Mouse (Mus musculus) lung, postnatal 25 days (tissue): ENCODE data around the gene Wdr25.

ENCODE experiments used
- DNase-seq: peaks from one replicate; pipeline ENCODE4 v3.0.0; 2022; ENCODE audit warnings: low spot score

Gene Wdr25

DNA sequence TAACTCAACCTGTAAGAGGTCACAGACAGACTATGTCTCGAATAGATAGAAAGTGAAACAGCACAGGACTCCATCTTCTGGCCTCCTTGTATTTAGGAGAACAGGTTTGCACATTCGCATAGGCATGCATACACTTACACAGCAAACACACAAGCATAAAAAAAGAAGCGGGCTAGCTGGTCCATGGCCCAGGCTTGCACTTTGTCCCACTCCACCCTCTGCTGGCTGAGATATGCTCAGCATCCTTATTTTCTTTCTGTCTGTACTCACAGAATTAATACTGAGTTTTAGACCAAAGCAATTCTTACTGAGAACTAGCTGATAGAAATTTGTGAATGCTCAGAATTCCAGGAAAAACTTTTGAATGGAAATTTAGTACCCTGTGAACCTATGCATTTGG is 2.6 kb downstream of the Wdr25 start:
- peak; percentile 48 for DNase-seq

DNA sequence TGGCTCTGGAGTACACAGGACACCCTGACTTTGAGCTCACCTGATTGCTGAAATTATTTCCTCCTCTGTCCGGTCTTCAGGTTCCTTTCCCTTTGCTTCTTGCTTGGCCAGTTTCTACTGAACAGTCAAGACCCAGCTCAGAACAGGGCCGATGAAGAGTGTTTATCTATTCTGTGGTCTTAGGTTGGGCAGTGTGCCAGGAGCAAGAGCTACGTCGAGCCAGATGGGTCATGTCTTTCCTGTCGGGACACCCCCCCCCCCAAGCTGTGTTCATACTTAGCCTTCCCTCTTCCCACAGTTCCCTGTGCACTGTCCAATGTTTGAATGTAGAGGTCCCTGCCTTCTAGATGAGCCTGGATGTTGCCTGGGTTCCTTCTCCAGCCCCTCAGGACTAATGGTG is 7.9 kb downstream of the Wdr25 start:
- DNase-seq, result no peak

DNA sequence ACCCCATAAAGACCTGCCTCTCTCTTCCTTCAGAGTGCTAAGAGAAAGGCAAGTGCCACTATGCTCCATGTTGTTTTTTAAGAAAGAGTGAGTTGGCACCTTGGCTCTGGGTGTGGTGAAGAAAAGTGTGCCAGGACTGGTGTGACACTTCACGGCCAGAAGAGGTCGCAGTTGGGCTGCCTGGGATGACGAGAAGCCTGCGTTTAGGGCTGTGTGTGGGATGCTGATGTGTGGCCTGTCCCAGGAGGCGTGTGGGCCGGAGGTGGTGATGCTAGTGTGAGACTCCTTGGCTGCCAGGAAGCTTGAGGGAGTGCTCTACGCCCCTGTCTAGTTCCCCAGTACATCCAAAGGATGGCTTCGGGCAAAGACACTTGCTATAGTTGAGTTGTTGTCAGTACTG is 9.5 kb downstream of the Wdr25 start:
- DNase-seq, result peak; percentile 31

DNA sequence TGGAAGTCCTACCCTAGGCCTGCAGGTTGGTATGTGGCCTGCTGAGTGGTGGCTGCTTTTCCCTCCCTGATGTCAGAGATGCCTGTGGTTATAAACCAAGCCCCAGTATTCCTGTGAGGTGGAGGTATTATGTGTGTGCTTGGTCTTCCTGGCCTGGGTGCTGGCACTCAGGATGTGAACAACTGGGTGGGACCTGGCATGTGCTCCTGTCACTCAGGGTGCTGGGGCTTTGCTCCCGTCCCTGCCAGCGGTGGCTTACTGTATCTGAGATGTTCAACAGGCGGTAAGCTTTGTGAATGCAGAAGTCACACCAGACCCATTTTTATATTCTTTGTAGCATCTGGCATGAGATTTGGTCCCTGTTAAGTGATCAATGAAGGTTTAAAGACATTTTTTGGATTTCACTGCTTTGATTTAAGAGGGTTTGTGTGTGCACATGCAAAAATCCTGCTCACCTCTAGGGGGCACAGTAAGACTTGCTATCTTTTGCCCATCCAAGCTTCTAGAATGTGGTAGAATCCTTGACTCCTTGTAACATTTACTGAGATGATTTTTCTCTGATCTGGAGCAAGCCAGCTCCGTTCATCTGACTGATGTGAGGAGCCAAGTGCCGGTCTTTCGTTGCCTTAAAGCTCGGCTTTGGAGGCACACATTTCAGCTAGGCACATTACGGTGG is 10.3 kb downstream of the Wdr25 start:
- DNase-seq, result peak; percentile 42

DNA sequence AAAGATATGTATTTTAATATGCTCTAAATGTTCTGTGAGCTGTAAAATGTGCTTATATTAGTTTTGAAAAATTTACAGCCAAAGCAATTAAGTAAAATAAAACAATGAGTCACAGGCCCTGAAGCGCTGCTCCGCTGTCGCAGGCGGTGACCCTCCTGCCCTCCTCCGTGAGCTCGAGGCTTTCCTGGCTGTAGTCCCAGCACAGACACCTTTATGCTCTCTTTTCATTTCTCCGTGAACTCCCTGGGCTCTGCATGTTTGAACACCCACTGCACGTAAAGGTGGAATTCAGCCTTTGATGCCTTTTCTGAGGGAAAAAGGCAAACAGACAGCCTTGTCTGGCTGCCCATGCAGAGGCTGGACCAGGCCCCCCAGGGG is 10.8 kb downstream of the Wdr25 start:
- DNase-seq, result no peak

DNA sequence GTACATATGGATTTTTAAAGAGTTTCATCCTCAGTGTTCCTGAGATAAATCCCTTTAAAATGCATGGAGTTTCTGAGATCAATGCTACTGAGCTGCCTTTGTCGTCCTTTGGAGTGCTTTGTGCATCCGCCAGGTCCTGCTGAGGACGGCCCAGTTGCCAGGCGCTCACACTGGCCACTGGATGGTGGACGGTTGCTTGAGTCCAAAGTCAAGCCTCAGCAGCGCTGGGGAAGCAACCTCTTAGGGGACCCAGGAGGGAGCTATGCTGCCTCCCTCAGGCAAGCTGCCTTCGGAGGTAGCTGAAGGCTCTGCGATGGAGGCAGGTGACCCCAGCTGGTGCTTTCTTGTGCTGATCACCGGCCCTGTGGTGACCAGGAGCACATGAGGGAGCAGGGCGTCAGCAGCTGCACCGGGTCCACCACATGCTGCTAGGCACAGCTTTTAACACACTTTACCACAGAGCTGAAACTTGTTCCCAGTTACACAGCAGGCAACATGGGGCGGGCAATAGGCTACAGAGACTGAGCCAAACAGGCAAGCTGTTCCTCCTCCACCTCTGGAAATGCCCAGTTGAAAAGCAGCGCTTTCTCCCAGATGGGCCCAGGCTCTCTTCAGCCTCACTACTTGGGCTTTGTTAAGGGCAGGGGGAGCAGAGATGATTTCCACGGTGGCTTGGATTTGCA is 12.3 kb downstream of the Wdr25 start:
- DNase-seq, result no peak

DNA sequence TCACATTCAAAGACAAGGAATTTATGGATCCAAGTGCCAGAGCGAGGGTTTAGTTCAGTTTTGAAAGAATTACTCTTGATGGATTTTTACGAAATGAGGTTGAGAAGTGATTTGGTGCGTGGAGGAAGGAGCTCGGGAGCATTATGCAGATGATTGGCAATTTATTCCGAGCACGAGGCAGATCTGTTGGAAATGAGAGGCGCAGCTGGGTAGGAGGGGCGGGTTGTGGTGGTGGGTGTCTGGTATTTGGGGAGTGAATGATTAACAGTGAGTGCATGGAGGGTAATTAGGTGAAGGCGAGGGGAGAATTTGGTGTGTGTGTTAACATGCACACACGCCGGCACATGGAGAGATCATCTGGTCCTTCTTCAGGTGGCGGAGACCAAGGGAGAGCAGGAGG is 13.0 kb downstream of the Wdr25 start:
- no peak for DNase-seq

DNA sequence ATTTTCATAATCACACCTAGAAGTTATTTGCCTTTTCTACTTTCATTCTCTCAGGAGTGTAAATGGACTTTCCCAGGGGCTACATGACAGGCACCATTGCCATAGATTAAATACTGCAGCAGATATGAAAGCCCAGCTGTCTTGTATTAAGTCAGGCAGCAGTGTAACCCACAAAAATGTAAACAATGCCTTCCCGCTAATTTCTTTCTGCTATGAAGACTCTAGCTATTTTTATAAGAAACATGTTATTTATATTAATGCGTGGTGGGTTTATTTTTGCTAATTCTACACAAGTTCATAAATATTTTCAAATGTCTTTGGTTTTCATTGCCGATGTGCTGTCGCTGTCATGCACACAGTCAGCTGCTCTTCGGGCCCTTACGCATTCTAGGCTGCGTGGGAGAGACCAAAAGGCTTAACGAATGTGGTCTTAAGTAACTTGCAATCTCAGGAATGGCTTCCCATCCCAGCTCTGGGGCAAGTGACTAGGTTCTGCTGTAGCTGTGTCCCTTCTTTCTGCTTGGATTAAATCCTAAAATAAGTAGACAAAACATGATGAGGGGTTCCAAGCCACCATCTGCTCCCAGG is 16.5 kb downstream of the Wdr25 start:
- DNase-seq, result no peak

DNA sequence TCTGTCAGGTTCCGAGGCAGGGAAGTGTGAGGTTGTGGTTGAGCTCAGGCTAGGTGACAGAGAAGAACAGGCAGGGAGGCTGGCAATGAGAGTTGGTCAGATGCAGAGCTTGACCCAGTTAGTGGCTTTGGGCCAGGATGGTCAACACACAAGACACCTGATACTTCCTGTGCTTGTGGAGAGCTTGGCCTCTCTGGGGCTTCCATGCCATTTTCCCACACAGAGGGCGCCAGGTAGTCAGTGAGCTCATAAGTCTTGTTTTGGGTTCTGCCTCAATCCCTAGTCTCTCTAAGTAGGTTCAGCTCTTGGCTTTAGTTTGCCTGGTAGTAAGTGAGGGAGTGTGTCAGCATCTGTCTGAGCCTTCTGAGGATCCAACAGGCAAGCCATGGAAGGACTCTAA is 19.0 kb downstream of the Wdr25 start:
- DNase-seq, result no peak

DNA sequence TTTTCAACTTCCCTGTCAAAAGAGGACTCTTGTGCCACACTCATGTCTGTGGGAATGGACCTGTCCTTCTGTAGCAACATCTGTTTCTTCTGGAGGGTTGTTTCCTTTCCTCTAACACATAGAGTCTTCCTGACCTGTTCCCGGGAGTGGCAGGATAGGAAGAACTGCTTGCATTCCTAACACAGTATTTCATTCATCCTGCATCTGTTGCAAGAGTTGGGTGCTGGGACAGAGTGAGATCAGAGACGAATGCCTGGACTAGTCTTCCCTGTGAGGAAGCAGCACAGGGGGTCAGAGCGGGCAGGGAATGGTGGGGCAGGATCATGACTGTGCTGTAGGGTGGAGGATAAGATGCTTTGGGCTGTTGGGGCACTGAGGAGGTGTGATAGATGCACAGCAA is 20.8 kb downstream of the Wdr25 start:
- no peak for DNase-seq

DNA sequence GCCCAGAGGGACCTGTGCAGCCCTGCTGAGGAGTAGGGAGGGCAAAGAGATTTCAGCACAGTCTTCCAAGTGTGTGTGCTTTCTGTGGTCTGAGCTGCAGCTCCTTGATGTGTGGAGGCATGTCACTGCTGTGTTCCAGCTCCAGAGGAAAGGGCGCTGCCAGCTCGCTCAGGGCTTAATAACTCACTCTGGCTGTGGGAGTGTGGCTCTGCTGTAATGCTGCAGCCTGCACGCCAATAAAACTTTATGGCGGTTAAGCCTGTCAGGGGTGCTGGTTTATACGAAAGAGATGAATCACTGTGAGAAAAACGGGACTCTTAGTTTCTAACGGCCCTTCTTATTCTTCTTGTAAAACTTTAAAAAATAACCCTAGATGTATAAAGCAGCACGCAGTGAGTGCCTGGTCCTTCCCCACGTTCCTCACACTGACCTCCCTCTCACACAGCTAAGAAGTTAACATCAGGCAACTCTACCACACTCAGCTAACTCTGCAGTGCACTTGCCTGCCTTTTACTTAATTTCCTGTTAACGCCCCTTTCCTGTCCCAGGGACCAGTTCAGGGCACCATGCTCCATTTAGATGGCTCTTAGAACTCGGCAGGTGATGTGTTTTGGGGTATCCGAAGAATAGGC is 21.4 kb downstream of the Wdr25 start:
- DNase-seq, result no peak

DNA sequence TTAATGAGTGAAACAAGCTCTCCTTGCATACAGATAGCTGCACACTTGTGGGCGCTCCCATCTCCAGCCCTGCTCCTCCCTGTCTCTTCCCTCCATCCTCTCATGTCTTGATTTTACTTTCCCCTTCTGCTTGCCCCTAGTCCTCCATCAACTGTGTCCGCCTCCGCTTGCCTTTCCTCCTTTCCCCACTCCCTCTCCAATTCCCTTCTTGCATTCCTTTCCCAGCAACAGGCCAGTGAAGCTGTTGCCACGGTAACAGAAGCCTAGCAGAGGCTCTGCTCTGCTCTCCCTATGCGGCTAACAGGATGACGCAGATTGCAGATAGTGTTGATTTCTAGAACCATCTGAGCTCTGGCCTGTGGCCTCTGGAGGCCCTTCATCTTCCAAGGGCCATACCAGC is 22.5 kb downstream of the Wdr25 start:
- no peak for DNase-seq

DNA sequence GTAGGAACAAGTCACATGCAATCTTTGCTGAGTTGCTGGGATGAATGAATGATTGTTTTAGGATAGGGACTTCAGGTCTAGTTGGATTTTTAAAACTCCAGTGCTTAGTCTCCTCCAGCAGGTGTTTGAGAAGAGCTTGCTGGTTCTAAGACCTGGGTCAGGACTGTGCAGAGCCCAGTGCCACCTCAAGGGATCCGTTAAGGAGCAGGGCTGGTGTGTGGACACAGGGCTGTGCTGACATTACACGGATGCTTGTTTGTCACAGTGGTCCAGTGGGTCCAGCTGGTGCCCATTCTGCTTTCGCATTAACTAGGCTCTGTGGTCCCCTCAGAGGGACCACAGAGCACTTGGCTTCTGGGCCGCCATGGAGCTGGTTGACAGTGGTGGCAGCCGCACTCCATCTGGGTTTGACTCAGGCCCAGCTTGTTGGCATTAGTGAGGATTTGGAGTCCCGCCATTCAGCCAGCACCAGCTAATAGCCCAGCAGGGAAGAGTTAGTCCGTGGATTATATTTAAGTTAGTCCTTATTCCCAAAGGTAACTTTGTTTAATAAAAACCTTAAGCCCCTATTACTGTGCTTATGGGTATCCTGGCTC is 23.1 kb downstream of the Wdr25 start:
- no peak for DNase-seq

DNA sequence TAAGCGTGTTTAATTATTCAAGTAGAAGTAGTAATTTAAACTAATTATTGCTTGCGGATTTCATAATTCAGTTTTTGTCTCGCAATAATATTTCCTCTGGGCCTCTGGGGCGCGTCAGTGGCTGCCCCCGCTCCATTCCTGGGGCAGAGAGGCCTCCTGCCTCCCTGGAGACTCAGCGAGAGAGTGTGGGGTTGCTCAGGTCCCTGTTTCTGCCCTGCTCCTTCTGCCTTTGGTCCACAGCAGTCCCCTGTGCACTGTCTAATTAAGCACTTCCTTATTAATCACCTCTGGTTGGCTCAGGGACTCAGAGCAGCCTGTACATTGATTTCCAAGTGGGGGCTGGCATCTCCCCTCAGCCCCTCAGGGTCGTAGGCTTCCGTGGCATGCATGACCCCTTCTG is 24.1 kb downstream of the Wdr25 start:
- no peak for DNase-seq

DNA sequence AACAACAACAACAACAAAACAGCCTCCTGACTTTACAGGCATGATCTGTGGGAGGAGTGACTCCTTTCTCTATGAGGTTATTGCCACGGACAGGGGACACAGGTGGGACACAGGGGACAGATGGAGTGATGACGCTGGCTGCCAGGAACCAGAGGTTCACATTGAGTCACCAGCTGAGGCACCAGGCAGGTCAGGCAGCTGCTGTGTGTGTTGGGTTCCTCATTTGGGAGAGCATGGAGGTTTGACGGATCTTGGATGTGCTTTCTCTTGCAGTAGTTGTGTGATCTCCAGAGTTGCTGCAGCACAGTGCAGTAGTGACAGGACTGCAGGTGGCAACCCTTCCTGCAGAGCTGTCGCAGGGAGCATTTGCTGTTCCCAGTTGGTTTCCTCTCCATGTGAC is 25.3 kb downstream of the Wdr25 start:
- no peak for DNase-seq

DNA sequence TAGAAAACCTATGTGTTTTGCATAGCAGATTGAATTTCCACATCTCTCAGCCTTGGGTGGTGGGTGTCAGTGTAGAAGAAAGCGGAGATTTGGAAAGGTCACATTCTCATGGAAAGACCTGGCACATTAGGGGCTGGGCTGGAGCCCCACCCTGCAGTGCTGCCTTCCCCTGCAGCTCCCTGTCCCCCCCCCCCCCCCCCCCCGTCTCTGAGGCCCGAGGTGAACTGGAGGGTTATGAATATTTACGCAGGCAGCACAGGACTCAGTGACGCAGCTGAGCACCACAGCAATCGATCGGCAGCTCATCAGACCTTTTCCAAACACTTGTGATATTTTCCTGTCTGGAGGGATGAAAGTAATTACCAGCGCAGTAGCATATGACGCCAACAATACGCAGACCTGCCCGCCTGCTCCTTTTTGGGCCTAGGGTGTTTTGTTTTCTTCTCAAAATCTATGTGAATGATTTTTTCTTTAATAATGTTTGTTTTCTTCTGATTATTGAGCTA is 33.2 kb downstream of the Wdr25 start:
- DNase-seq, result no peak

DNA sequence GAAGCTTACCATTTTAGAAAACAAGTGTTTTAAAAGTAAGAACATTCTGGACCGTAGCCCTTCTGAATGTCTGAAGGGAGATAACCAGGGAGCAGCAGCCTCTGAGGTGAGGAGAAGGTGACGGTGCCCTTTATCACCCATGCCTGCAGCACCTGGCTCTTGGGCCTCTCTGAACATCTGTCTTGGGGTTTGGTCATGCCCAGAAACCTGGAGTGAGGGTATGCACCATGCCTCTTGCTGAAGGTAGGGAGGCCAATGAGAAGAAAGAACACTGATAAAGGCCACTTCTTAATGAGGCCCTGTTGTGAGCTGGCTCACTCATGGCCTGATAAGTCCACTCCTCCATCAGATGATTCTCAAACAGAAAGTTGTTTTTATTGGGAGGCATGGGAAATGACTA is 34.8 kb downstream of the Wdr25 start:
- no peak for DNase-seq

DNA sequence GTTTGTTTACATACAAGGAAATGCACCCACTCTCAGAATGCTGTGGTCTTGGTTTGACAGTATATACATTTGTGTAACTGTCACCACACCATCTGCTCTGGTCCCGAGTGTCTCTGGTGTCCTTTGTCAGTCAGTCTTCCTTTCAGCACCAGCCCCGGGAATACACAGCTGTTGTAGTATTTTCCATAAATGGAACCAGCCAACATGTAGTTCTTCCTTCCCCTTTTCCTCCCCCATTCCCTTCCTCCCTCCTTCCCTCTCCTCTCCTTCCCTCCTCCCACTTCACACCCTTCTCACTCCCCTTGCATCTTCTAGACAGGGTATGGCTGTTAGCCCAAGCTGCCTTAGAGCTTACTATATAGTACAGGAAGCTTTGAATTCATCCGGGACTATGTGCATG is 36.0 kb downstream of the Wdr25 start:
- DNase-seq, result no peak

DNA sequence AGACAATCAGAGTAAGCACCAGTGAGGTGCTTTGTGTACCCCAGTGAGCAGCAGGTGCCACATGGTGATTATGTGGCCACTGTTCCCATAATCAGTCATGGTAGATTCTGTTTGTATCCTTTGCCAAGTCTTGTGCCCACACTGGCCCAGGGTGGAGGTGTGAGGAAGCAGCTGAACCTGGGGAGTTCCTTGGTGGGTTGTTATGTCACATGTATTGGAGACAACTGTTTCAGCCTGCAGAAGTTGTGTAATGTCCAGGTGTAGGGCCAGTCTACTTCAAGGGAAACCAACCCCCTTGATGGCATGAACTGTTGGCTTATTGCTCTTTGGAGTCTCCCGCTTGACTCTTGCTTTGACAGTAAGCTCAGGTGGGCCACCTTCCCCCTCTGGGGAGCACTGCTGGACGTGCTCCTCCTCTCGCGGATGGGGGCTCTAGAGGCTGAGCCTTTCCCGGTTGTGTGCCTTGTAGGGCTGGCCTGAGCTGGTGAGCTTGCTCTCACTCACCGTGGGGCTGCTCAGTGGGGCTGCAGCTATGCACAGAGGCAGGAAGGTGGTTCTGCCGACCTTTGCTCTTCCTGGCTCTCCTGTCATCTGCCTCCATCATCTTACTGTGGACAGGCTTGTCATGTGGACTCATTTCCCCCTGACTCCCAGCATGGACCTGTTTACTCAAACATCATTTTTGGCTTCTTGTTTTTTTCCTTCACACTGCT is 38.1 kb downstream of the Wdr25 start:
- DNase-seq, result no peak

DNA sequence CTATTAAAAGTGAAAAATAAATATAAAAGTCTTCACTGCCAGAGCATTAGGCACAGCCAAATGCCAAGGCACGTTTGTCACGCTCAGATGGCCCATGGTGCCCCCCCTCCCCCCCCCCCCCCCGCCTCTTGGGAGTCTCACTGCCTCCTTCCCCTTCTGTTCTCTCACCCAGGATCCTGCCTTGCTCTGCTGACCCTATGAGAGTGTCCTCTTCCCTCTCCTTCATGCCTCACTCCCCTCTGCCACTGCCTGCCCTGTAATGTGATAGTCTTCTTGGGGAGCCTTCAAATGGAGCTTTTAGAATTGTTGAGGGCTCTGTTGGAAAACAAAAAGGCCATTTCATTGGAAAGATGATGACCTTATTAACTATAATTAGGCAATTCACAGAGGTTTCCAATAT is 38.7 kb downstream of the Wdr25 start:
- DNase-seq, result no peak

DNA sequence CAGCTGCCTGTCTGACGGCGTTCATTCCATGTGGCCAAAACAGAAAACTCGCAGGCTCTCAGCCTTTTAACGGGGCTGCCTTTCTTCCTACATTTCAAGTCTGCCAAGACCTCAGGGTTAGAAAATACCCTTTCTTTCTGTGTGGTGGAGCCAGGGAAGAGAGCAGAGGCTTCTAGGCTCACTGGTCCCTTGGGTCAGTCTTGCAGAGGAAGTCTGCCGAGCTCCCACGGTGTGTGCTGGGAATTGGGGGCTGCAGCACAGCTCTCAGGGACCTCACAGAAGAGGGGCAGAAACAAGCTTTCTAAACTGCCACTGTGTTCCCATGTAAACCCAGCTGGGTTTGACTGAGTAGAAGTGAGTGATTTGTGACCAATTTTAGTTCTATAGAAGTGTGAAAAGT is 40.8 kb downstream of the Wdr25 start:
- DNase-seq, result no peak

DNA sequence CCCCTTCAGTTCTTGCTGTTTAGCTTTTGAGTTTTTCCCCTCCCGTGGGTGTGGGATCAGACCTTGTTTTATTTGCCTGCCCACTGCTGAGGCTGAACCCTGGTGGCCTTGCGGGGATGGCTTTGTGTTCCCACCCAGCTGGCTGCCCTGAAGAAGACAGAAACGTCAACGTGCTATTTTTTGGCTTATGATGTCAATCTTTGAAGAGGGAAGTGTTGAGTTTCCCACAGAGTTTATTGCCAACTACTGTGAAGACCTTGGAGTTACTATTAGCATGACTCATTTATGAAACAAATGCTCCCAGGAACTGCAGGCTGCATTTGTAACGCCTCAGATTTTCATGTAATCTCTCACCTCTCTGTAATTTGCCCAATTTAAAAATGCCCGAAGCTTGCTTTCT is 43.4 kb downstream of the Wdr25 start:
- DNase-seq, result no peak
